Mouse (Mus musculus): ENCODE measurements around the gene Micu1.

Micu1 gene

GRCm38 (mm10) chr10:59777246-59777645, 75.0 kb downstream of the Micu1 start:
- no peak for DNase-seq (ENCODE audit: low spot score)

GRCm38 (mm10) chr10:59778137-59778710, 75.9 kb downstream of the Micu1 start:
- DNase-seq (ENCODE audit: low spot score) = no peak

- no peak for DNase-seq (ENCODE audit: low spot score)
Observed at GRCm38 (mm10) chr10:59780698-59781097, 78.4 kb downstream of the Micu1 start.

GRCm38 (mm10) chr10:59781205-59781931, 79.1 kb downstream of the Micu1 start:
- DNase-seq (ENCODE audit: low spot score) = no peak

- no peak for DNase-seq (ENCODE audit: low spot score)
Observed at GRCm38 (mm10) chr10:59784731-59785685, 82.7 kb downstream of the Micu1 start.

GRCm38 (mm10) chr10:59786289-59786688, 84.0 kb downstream of the Micu1 start:
- no peak for DNase-seq (ENCODE audit: low spot score)

- no peak for DNase-seq (ENCODE audit: low spot score)
Observed at GRCm38 (mm10) chr10:59787140-59787800, 85.0 kb downstream of the Micu1 start.

- DNase-seq (ENCODE audit: low spot score) = no peak
Observed at GRCm38 (mm10) chr10:59787870-59788269, 85.6 kb downstream of the Micu1 start.

- DNase-seq (ENCODE audit: low spot score) = no peak
Observed at GRCm38 (mm10) chr10:59790291-59790929, 88.1 kb downstream of the Micu1 start.

GRCm38 (mm10) chr10:59791896-59792295, 89.6 kb downstream of the Micu1 start:
- DNase-seq (ENCODE audit: low spot score) = no peak

GRCm38 (mm10) chr10:59792575-59793176, 90.4 kb downstream of the Micu1 start:
- no peak for DNase-seq (ENCODE audit: low spot score)

- no peak for DNase-seq (ENCODE audit: low spot score)
Observed at GRCm38 (mm10) chr10:59793454-59793853, 91.2 kb downstream of the Micu1 start.

- DNase-seq (ENCODE audit: low spot score) = no peak
Observed at GRCm38 (mm10) chr10:59795085-59795484, 92.8 kb downstream of the Micu1 start.

- DNase-seq (ENCODE audit: low spot score) = no peak
Observed at GRCm38 (mm10) chr10:59795902-59796301, 93.6 kb downstream of the Micu1 start.

GRCm38 (mm10) chr10:59798371-59798770, 96.1 kb downstream of the Micu1 start:
- no peak for DNase-seq (ENCODE audit: low spot score)

- DNase-seq (ENCODE audit: low spot score) = no peak
Observed at GRCm38 (mm10) chr10:59799303-59800044, 97.2 kb downstream of the Micu1 start.

- DNase-seq (ENCODE audit: low spot score) = no peak
Observed at GRCm38 (mm10) chr10:59800159-59800558, 97.9 kb downstream of the Micu1 start.

- DNase-seq (ENCODE audit: low spot score) = no peak
Observed at GRCm38 (mm10) chr10:59800826-59801501, 98.7 kb downstream of the Micu1 start.

- no peak for DNase-seq (ENCODE audit: low spot score)
Observed at GRCm38 (mm10) chr10:59808677-59809076, 106.4 kb downstream of the Micu1 start.

Measured in left cerebral cortex, adult 11 months (tissue).